Mouse (Mus musculus): ENCODE data around the gene E130114P18Rik. TPM values are rescaled to one million over a fixed set of nuclear protein-coding genes. Genes with fewer than 3 reads are reported as not detected.

The E130114P18Rik gene
- polyA plus RNA-seq, 1 experiment from 2014 or later, result 0.35 TPM

- Histone ChIP-seq H3K9me3 (ENCODE audit: control insufficient read depth, low read length) (no peaks in the 10 kb centered on the region), H3K27ac (ENCODE audit: low read depth, low read length) (no peak overlapping the region), H3K4me1 (ENCODE audit: control insufficient read depth, insufficient read depth, low read length) (0 out of 2 replicates have a peak, but pooled peaks cover 3% of the 10 kb centered on the region), H3K9ac (ENCODE audit: low read depth, low read length) (no peak overlapping the region), H3K36me3 (ENCODE audit: control insufficient read depth, insufficient read depth, low read length) (no peaks in the 10 kb centered on the region), H3K4me3 (ENCODE audit: low read length) (no peak overlapping the region), H3K27me3 (ENCODE audit: control insufficient read depth, insufficient read depth, low read length) (no peaks in the 10 kb centered on the region), H3K4me2 (replicated peaks; ENCODE audit: low read depth, low read length) (no peak overlapping the region)
- WGBS, result 86% methylated on average over 4 of the region's 4 CpGs
- ATAC-seq (ENCODE audit: low FRiP score, low TSS enrichment), result no peak
These were observed 168.5 kb downstream of the E130114P18Rik start for GRCm38 (mm10) chr4:97609329-97609728.

GRCm38 (mm10) chr4:97608728-97609127 is 169.2 kb downstream of the E130114P18Rik start:
- Histone ChIP-seq H3K27ac (ENCODE audit: low read depth, low read length) (no peak overlapping the region), H3K9me3 (ENCODE audit: control insufficient read depth, low read length) (no peaks in the 10 kb centered on the region), H3K27me3 (ENCODE audit: control insufficient read depth, insufficient read depth, low read length) (no peaks in the 10 kb centered on the region), H3K4me3 (ENCODE audit: low read length) (no peak overlapping the region), H3K9ac (ENCODE audit: low read depth, low read length) (no peak overlapping the region), H3K36me3 (ENCODE audit: control insufficient read depth, insufficient read depth, low read length) (no peaks in the 10 kb centered on the region), H3K4me1 (ENCODE audit: control insufficient read depth, insufficient read depth, low read length) (0 out of 2 replicates have a peak, but pooled peaks cover 3% of the 10 kb centered on the region), H3K4me2 (replicated peaks; ENCODE audit: low read depth, low read length) (no peak overlapping the region)
- no peak for ATAC-seq (ENCODE audit: low FRiP score, low TSS enrichment)
- 86% methylated on average over 8 of the region's 8 CpGs for WGBS

- H3K27ac ChIP-seq (ENCODE audit: low read depth, low read length), result no peak overlapping the region
- no peak overlapping the region for H3K4me2 ChIP-seq (replicated peaks; ENCODE audit: low read depth, low read length)
- 89% methylated on average over 3 of the region's 3 CpGs for WGBS
- ATAC-seq (ENCODE audit: low FRiP score, low TSS enrichment), result no peak
- H3K9ac ChIP-seq (ENCODE audit: low read depth, low read length), result no peak overlapping the region
- no peaks in the 10 kb centered on the region for H3K27me3 ChIP-seq (ENCODE audit: control insufficient read depth, insufficient read depth, low read length)
- no peaks in the 10 kb centered on the region for H3K9me3 ChIP-seq (ENCODE audit: control insufficient read depth, low read length)
- 0 out of 2 replicates have a peak, but pooled peaks cover 3% of the 10 kb centered on the region for H3K4me1 ChIP-seq (ENCODE audit: control insufficient read depth, insufficient read depth, low read length)
- H3K36me3 ChIP-seq (ENCODE audit: control insufficient read depth, insufficient read depth, low read length), result no peaks in the 10 kb centered on the region
- H3K4me3 ChIP-seq (ENCODE audit: low read length), result no peak overlapping the region
These were observed 169.7 kb downstream of the E130114P18Rik start for GRCm38 (mm10) chr4:97608134-97608533.

GRCm38 (mm10) chr4:97607169-97607568 is 170.7 kb downstream of the E130114P18Rik start:
- WGBS, result 70% methylated on average over 1 of the region's 1 CpGs
- ATAC-seq (ENCODE audit: low FRiP score, low TSS enrichment), result no peak

GRCm38 (mm10) chr4:97606524-97606923 is 171.4 kb downstream of the E130114P18Rik start:
- Histone ChIP-seq H3K4me1 (ENCODE audit: control insufficient read depth, insufficient read depth, low read length) (0 out of 2 replicates have a peak, but pooled peaks cover 3% of the 10 kb centered on the region), H3K4me3 (ENCODE audit: low read length) (no peak overlapping the region), H3K9me3 (ENCODE audit: control insufficient read depth, low read length) (no peaks in the 10 kb centered on the region), H3K9ac (ENCODE audit: low read depth, low read length) (no peak overlapping the region), H3K27ac (ENCODE audit: low read depth, low read length) (no peak overlapping the region), H3K4me2 (replicated peaks; ENCODE audit: low read depth, low read length) (no peak overlapping the region), H3K27me3 (ENCODE audit: control insufficient read depth, insufficient read depth, low read length) (no peaks in the 10 kb centered on the region), H3K36me3 (ENCODE audit: control insufficient read depth, insufficient read depth, low read length) (no peaks in the 10 kb centered on the region)
- 78% methylated on average over 8 of the region's 8 CpGs for WGBS
- no peak for ATAC-seq (ENCODE audit: low FRiP score, low TSS enrichment)

More at GRCm38 (mm10) chr4:97607169-97607568, 170.7 kb downstream of the E130114P18Rik start:
- Histone ChIP-seq H3K4me1 (ENCODE audit: control insufficient read depth, insufficient read depth, low read length) (0 out of 2 replicates have a peak, but pooled peaks cover 3% of the 10 kb centered on the region), H3K36me3 (ENCODE audit: control insufficient read depth, insufficient read depth, low read length) (no peaks in the 10 kb centered on the region), H3K4me2 (replicated peaks; ENCODE audit: low read depth, low read length) (no peak overlapping the region), H3K27ac (ENCODE audit: low read depth, low read length) (no peak overlapping the region), H3K27me3 (ENCODE audit: control insufficient read depth, insufficient read depth, low read length) (no peaks in the 10 kb centered on the region), H3K4me3 (ENCODE audit: low read length) (no peak overlapping the region), H3K9me3 (ENCODE audit: control insufficient read depth, low read length) (no peaks in the 10 kb centered on the region), H3K9ac (ENCODE audit: low read depth, low read length) (no peak overlapping the region)

GRCm38 (mm10) chr4:97602579-97602978 is 175.3 kb downstream of the E130114P18Rik start:
- H3K36me3 ChIP-seq (ENCODE audit: control insufficient read depth, insufficient read depth, low read length), result no peaks in the 10 kb centered on the region
- H3K4me1 ChIP-seq (ENCODE audit: control insufficient read depth, insufficient read depth, low read length), result no peaks in the 10 kb centered on the region
- H3K4me3 ChIP-seq (ENCODE audit: low read length), result no peak overlapping the region
- H3K9ac ChIP-seq (ENCODE audit: low read depth, low read length), result no peak overlapping the region
- H3K27ac ChIP-seq (ENCODE audit: low read depth, low read length), result no peak overlapping the region
- H3K9me3 ChIP-seq (ENCODE audit: control insufficient read depth, low read length), result no peaks in the 10 kb centered on the region
- ATAC-seq (ENCODE audit: low FRiP score, low TSS enrichment), result no peak
- no peak overlapping the region for H3K4me2 ChIP-seq (replicated peaks; ENCODE audit: low read depth, low read length)
- WGBS, result 79% methylated on average over 4 of the region's 4 CpGs
- H3K27me3 ChIP-seq (ENCODE audit: control insufficient read depth, insufficient read depth, low read length), result no peaks in the 10 kb centered on the region

GRCm38 (mm10) chr4:97600875-97601835 is 176.7 kb downstream of the E130114P18Rik start:
- 47% methylated on average over 8 of the region's 8 CpGs for WGBS
- H3K9ac ChIP-seq (ENCODE audit: low read depth, low read length), result no peak overlapping the region

GRCm38 (mm10) chr4:97597443-97597842 is 180.4 kb downstream of the E130114P18Rik start:
- WGBS, result 98% methylated on average over 1 of the region's 1 CpGs
- ATAC-seq (ENCODE audit: low FRiP score, low TSS enrichment), result no peak
- H3K9me3 ChIP-seq (ENCODE audit: control insufficient read depth, low read length), result no peaks in the 10 kb centered on the region

More at GRCm38 (mm10) chr4:97600875-97601835, 176.7 kb downstream of the E130114P18Rik start:
- Histone ChIP-seq H3K9me3 (ENCODE audit: control insufficient read depth, low read length) (no peaks in the 10 kb centered on the region), H3K27ac (ENCODE audit: low read depth, low read length) (no peak overlapping the region), H3K4me1 (ENCODE audit: control insufficient read depth, insufficient read depth, low read length) (no peaks in the 10 kb centered on the region), H3K4me3 (ENCODE audit: low read length) (no peak overlapping the region), H3K27me3 (ENCODE audit: control insufficient read depth, insufficient read depth, low read length) (no peaks in the 10 kb centered on the region), H3K36me3 (ENCODE audit: control insufficient read depth, insufficient read depth, low read length) (no peaks in the 10 kb centered on the region), H3K4me2 (replicated peaks; ENCODE audit: low read depth, low read length) (no peak overlapping the region)
- no peak for ATAC-seq (ENCODE audit: low FRiP score, low TSS enrichment)

GRCm38 (mm10) chr4:97596348-97596747 is 181.5 kb downstream of the E130114P18Rik start:
- Histone ChIP-seq H3K9ac (ENCODE audit: low read depth, low read length) (no peak overlapping the region), H3K27me3 (ENCODE audit: control insufficient read depth, insufficient read depth, low read length) (no peaks in the 10 kb centered on the region), H3K4me2 (replicated peaks; ENCODE audit: low read depth, low read length) (no peak overlapping the region), H3K4me1 (ENCODE audit: control insufficient read depth, insufficient read depth, low read length) (no peaks in the 10 kb centered on the region), H3K9me3 (ENCODE audit: control insufficient read depth, low read length) (no peaks in the 10 kb centered on the region), H3K27ac (ENCODE audit: low read depth, low read length) (no peak overlapping the region), H3K4me3 (ENCODE audit: low read length) (no peak overlapping the region), H3K36me3 (ENCODE audit: control insufficient read depth, insufficient read depth, low read length) (no peaks in the 10 kb centered on the region)
- no peak for ATAC-seq (ENCODE audit: low FRiP score, low TSS enrichment)
- WGBS, result 84% methylated on average over 9 of the region's 9 CpGs

More at GRCm38 (mm10) chr4:97597443-97597842, 180.4 kb downstream of the E130114P18Rik start:
- Histone ChIP-seq H3K9ac (ENCODE audit: low read depth, low read length) (no peak overlapping the region), H3K4me3 (ENCODE audit: low read length) (no peak overlapping the region), H3K27me3 (ENCODE audit: control insufficient read depth, insufficient read depth, low read length) (no peaks in the 10 kb centered on the region), H3K4me2 (replicated peaks; ENCODE audit: low read depth, low read length) (no peak overlapping the region), H3K27ac (ENCODE audit: low read depth, low read length) (no peak overlapping the region), H3K36me3 (ENCODE audit: control insufficient read depth, insufficient read depth, low read length) (no peaks in the 10 kb centered on the region), H3K4me1 (ENCODE audit: control insufficient read depth, insufficient read depth, low read length) (no peaks in the 10 kb centered on the region)

All from kidney, embryonic 14.5 days (tissue).